Mouse (Mus musculus) forebrain, postnatal 0 days (tissue): ENCODE measurements around the gene Polr2i. TPM values are rescaled to one million over a fixed set of nuclear protein-coding genes. Genes with fewer than 3 reads are reported as not detected.

Experiments used
- ATAC-seq: fragments of 200-750 bp; cut with Nextera tagmentation; 2 replicates; pipeline ENCODE4 v1.8.0; 2017; ENCODE audit warnings: mild to moderate bottlenecking, moderate library complexity
- DNase-seq: peaks from one replicate; pipeline ENCODE4 v3.0.0-alpha.2; 2015
- H3K27ac ChIP-seq: fragments of 300-500 bp; sonication (generic); 2 replicates; pipeline ENCODE4 v1.5.1; 2014; ENCODE audit warnings: low read depth, mild to moderate bottlenecking, antibody characterized with exemption, low read length, moderate library complexity, mixed read lengths
- H3K27me3 ChIP-seq: fragments of 300-500 bp; sonication (generic); 2 replicates; pipeline ENCODE4 v1.6.1; 2014; ENCODE audit warnings: mild to moderate bottlenecking, low read length, mixed read lengths; ENCODE audit not compliant: insufficient read depth
- H3K36me3 ChIP-seq: fragments of 300-500 bp; sonication (generic); 2 replicates; pipeline ENCODE4 v1.6.1; 2014; ENCODE audit warnings: mild to moderate bottlenecking, moderate library complexity; ENCODE audit not compliant: insufficient read depth
- H3K4me1 ChIP-seq: fragments of 300-500 bp; sonication (generic); 2 replicates; pipeline ENCODE4 v1.6.1; 2014; ENCODE audit warnings: antibody characterized with exemption; ENCODE audit not compliant: insufficient read depth
- H3K4me2 ChIP-seq: fragments of 300-500 bp; sonication (generic); 2 replicates; pipeline ENCODE4 v1.6.1; 2014; ENCODE audit warnings: low read depth, mild to moderate bottlenecking, moderate library complexity
- H3K4me3 ChIP-seq: fragments of 300-500 bp; sonication (generic); 2 replicates; pipeline ENCODE4 v1.5.1; 2014; ENCODE audit warnings: low read depth, low read length, mixed read lengths
- H3K9ac ChIP-seq: fragments of 300-500 bp; sonication (generic); 2 replicates; pipeline ENCODE4 v1.6.1; 2014; ENCODE audit warnings: mild to moderate bottlenecking
- H3K9me3 ChIP-seq: fragments of 300-500 bp; sonication (generic); 2 replicates; pipeline ENCODE4 v1.6.1; 2016; ENCODE audit warnings: low read length
- CTCF ChIP-seq: sonication (generic); IDR thresholded peaks from 2 replicates; pipeline ENCODE4 v1.5.1; 2016; ENCODE audit warnings: antibody characterized with exemption, control low read depth, low read depth
- WGBS: fragments of 180-500 bp; shearing (Covaris S2); extraction: QIAGEN DNeasy Blood & Tissue Kit; methylation state at CpG from one replicate; pipeline ENCODE4 v1.1.7; 2014; 5-methylcytosine and 5-hydroxymethylcytosine counted together
- polyA plus RNA-seq: library from polyadenylated mRNA; unstranded; fragments of >200 nt; fragmentation: Nextera tagmentation; extraction: Ambion mirVana; gene quantifications from 2 replicates; pipeline ENCODE4 v1.2.1, GENCODE M21; 2015
- total RNA-seq: library from RNA; depleted of rRNA; stranded (reverse); fragments of >200 nt; gene quantifications from 2 replicates; pipeline ENCODE4 v1.2.3, GENCODE M21; 2014

Gene Polr2i
- total and polyA plus RNA-seq, 2 experiments from 2014 or later, result 71.0 to 186 TPM

DNA sequence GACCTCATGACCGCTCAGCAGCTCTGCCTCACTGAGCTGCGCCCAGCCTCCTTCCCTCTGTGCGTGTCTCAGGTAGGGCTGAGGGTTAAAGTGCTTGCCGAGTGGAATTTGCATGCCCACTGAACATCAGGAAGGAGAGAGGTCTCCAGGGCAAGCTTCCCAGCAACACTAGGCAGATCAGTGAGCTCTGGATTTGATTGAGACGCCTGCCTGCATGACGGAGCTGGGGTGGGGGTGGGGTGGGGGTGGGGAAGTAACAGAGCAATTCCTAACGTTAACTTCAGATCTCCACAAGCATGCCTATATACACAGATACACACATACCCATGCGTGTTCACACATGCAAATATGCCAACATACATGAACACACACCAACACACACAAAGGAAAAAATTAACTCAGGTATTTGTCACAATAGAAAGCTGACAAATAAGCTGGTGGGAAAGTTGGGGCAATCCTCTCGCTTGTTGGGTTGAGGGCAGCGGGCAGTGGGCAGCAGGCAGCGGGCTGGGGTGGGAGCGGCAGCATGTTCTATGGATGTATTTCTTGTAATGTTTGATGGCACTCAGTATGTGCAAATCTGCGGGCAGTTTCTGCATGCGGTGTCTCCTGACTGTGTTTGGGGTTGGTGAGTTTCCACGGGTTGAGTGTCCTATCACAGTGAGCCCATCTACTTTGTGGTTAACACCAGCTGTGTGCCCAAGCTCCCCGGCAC, 12.3 kb upstream of the Polr2i start:
- Histone ChIP-seq H3K4me2 (peak overlapping the region; percentile 90), H3K36me3 (peaks cover 17% of the 10 kb centered on the region), H3K27ac (peak overlapping the region; percentile 52), H3K27me3 (no peaks in the 10 kb centered on the region), H3K9me3 (no peaks in the 10 kb centered on the region), H3K9ac (peak overlapping the region; percentile 49), H3K4me3 (peak overlapping the region; percentile 43), H3K4me1 (no peaks in the 10 kb centered on the region; the same call in 1 of the 2 replicates)
- DNase-seq (peak; percentile 76), ATAC-seq (peak; percentile 72)
- 4% methylated on average over 16 of the region's 16 CpGs for WGBS
- no peak for TF ChIP-seq CTCF

DNA sequence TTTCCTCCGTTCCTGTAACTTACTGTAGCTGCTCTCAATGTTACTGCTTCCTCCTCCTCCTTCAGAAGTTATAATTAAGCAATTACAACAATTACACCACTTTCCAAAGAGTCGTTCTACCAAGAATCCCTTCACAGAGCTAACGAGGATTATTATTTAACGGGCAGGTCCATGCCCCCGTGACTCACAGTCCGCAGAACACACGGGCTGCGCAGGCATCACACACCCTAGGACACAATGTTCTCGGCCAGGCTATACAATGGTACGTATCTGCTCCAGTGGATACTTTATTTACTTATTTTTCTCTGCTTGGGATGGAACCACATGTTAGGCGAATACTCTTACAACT, 11.8 kb upstream of the Polr2i start:
- Histone ChIP-seq H3K27ac (no peak overlapping the region), H3K4me1 (no peaks in the 10 kb centered on the region; the same call in 1 of the 2 replicates), H3K27me3 (no peaks in the 10 kb centered on the region), H3K4me3 (peak overlapping the region; percentile 43; the same call in 1 of the 2 replicates), H3K9ac (peak overlapping the region; percentile 49; the same call in 1 of the 2 replicates), H3K9me3 (no peaks in the 10 kb centered on the region), H3K36me3 (peaks cover 20% of the 10 kb centered on the region), H3K4me2 (peak overlapping the region; percentile 90)
- TF ChIP-seq CTCF, result no peak
- ATAC-seq (no peak), DNase-seq (no peak)
- WGBS, result 13% methylated on average over 11 of the region's 11 CpGs

GRCm38 (mm10) chr7:30221433-30221832, 10.3 kb upstream of the Polr2i start:
- no peaks in the 10 kb centered on the region; the same call in 1 of the 2 replicates for H3K4me1 ChIP-seq
- ATAC-seq (no peak), DNase-seq (no peak)
- H3K4me3 ChIP-seq, result no peak overlapping the region
- H3K27me3 ChIP-seq, result no peaks in the 10 kb centered on the region
- WGBS, result 69% methylated on average over 3 of the region's 3 CpGs
- no peaks in the 10 kb centered on the region for H3K9me3 ChIP-seq
- H3K9ac ChIP-seq, result no peak overlapping the region
- no peak for TF ChIP-seq CTCF
- no peak overlapping the region for H3K4me2 ChIP-seq
- H3K36me3 ChIP-seq, result peaks cover 34% of the 10 kb centered on the region
- H3K27ac ChIP-seq, result no peak overlapping the region

DNA sequence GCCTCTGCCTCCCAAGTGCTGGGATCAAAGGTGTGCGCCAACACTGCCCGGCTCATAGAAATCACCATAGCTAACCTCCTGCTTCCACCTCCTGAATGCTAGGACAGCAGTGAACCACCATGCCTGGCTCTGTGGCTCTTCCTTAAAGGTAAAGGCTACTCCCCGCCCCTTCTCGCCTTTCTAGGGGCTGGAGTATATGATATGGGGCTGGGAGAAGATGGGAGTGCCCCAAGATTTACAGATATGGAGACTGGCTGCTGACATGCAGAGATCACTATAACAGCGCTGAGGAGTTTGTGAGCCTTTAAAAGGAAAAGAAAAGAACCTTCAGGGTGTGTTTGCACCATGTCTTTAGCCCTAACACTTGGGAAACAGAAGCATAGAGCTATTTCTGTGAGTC, 9.5 kb upstream of the Polr2i start:
- no peaks in the 10 kb centered on the region for H3K27me3 ChIP-seq
- no peak for TF ChIP-seq CTCF
- no peaks in the 10 kb centered on the region; the same call in 1 of the 2 replicates for H3K4me1 ChIP-seq
- H3K9me3 ChIP-seq, result no peaks in the 10 kb centered on the region
- no peak overlapping the region for H3K27ac ChIP-seq
- ATAC-seq, result no peak
- no peak overlapping the region for H3K9ac ChIP-seq
- no peak overlapping the region for H3K4me3 ChIP-seq
- 97% methylated on average over 5 of the region's 5 CpGs for WGBS
- H3K36me3 ChIP-seq, result peaks cover 42% of the 10 kb centered on the region
- no peak overlapping the region for H3K4me2 ChIP-seq
- DNase-seq, result no peak

GRCm38 (mm10) chr7:30224206-30224605, 7.5 kb upstream of the Polr2i start:
- no peak overlapping the region for H3K4me2 ChIP-seq
- H3K9me3 ChIP-seq, result no peaks in the 10 kb centered on the region
- DNase-seq (no peak), ATAC-seq (no peak)
- H3K4me1 ChIP-seq, result no peaks in the 10 kb centered on the region; the same call in 1 of the 2 replicates
- no peak for TF ChIP-seq CTCF
- no peaks in the 10 kb centered on the region for H3K27me3 ChIP-seq
- no peak overlapping the region for H3K4me3 ChIP-seq
- H3K27ac ChIP-seq, result no peak overlapping the region
- WGBS, result 89% methylated on average over 12 of the region's 12 CpGs
- H3K9ac ChIP-seq, result no peak overlapping the region
- peaks cover 51% of the 10 kb centered on the region for H3K36me3 ChIP-seq

DNA sequence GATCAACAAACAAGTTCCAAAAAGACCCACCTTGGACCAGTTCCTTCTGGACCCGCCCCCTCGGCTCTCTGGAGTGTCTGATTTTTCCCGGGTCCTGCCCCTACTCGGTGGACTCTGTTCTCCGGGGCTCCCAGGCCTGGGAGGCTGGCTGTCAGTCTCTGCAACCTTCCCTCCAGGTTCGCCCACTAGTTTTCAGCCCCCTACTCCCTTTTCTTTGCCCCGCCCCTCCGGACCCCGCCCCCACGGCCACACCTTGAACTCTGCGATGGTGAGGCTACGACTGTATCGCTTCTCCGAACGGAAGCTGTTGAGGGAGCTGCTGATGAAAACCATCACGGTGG, 450 bp upstream of the Polr2i start:
- H3K4me2 ChIP-seq, result peak overlapping the region; percentile 64
- DNase-seq, result no peak
- 0% methylated on average over 16 of the region's 16 CpGs for WGBS

GRCm38 (mm10) chr7:30232631-30233148, 942 bp downstream of the Polr2i start:
- Histone ChIP-seq H3K9ac (peak overlapping the region; percentile 67), H3K4me2 (peak overlapping the region; percentile 64), H3K27ac (peak overlapping the region; percentile 97), H3K4me3 (peak overlapping the region; percentile 69), H3K27me3 (no peaks in the 10 kb centered on the region), H3K36me3 (peaks cover 22% of the 10 kb centered on the region), H3K4me1 (0 out of 2 replicates have a peak, but pooled peaks cover 5% of the 10 kb centered on the region), H3K9me3 (no peaks in the 10 kb centered on the region)
- peak; percentile 61 for TF ChIP-seq CTCF
- DNase-seq (peak; percentile 35), ATAC-seq (no peak)
- 5% methylated on average over 24 of the region's 24 CpGs for WGBS

More for the DNA sequence above, 450 bp upstream of the Polr2i start:
- ATAC-seq, result no peak; the same call in 1 of the 2 replicates
- H3K4me3 ChIP-seq, result peak overlapping the region; percentile 69
- H3K36me3 ChIP-seq, result peaks cover 36% of the 10 kb centered on the region
- H3K9ac ChIP-seq, result peak overlapping the region; percentile 67
- H3K4me1 ChIP-seq, result 0 out of 2 replicates have a peak, but pooled peaks cover 5% of the 10 kb centered on the region
- peak overlapping the region; percentile 97 for H3K27ac ChIP-seq
- no peaks in the 10 kb centered on the region for H3K9me3 ChIP-seq
- no peaks in the 10 kb centered on the region for H3K27me3 ChIP-seq
- TF ChIP-seq CTCF, result no peak
